Mouse (Mus musculus) lung, postnatal 0 days (tissue): ENCODE measurements around the gene Nt5e.

ENCODE experiments used
- CTCF ChIP-seq: IDR thresholded peaks from 2 replicates; pipeline ENCODE4 v1.5.1; 2016; ENCODE audit warnings: antibody characterized with exemption, mild to moderate bottlenecking
- EP300 ChIP-seq: IDR thresholded peaks from 2 replicates; pipeline ENCODE4 v1.6.1; 2016; ENCODE audit warnings: antibody characterized with exemption, mild to moderate bottlenecking, control low read depth

DNA sequence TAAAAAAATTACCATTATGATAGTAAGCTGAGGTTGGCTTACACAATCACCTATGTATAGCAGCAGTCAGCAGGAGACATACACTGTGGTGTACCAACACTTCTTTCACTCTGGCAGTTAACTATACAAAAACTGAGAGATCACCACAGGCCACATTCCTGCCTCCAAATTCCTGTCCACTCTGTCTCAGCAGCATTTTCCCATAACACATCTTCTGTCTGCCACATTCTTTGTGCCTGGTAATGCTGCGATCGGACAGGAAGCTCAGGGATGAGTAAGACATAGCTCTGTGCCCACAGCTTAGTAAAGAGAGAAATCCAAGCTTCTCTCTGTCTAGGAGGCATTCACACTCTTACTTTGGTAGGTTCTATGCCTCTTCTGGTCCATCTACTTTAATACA is 46.0 kb downstream of the Nt5e start:
- TF ChIP-seq CTCF (no peak), EP300 (no peak)
